11 mouse cellular contexts compared by ENCODE assay signal in genomic region chr1:161379685-161380424, GRCm38 (mm10). TPM values are rescaled to one million over a fixed set of nuclear protein-coding genes. Genes with fewer than 3 reads are reported as not detected.
A peak's percentile ranks its signal among the peaks of the same experiment; 100 is the strongest.
DNase-seq lines count a peak whose midpoint lies in the region; ATAC-seq lines count a peak whose summit lies in the region.
"Had no signal": no experiment of that assay in that cellular context is flagged by ENCODE, and none has a peak within 500 bp of the region (broad histone marks: within the 10 kb centered on the region; RNA-seq: fewer than 3 reads in every experiment).

No protein-coding gene starts in this region.

- H3K9ac ChIP-seq in heart, embryonic 11.5 days (ENCODE audit: low read depth, low read length): no peak overlapping the region
- no peak overlapping the region for H3K9ac ChIP-seq in forebrain, embryonic 14.5 days (ENCODE audit: low read length)
- H3K9ac ChIP-seq in limb, embryonic 13.5 days: no peak overlapping the region
- no peak overlapping the region for H3K9ac ChIP-seq in intestine, embryonic 16.5 days (ENCODE audit: low read depth, low read length)
- no peak overlapping the region for H3K9ac ChIP-seq in intestine, embryonic 15.5 days
- H3K9ac ChIP-seq: neural tube, embryonic 13.5 days had no signal

- no peaks in the 10 kb centered on the region for H3K36me3 ChIP-seq in heart, embryonic 11.5 days (ENCODE audit: control insufficient read depth, insufficient read depth, low read length)
- no peaks in the 10 kb centered on the region for H3K36me3 ChIP-seq in forebrain, embryonic 14.5 days (ENCODE audit: control insufficient read depth, insufficient read depth, low read length)
- H3K36me3 ChIP-seq in limb, embryonic 13.5 days: no peaks in the 10 kb centered on the region
- no peaks in the 10 kb centered on the region for H3K36me3 ChIP-seq in intestine, embryonic 16.5 days (ENCODE audit: control insufficient read depth, insufficient read depth, low read length)
- no peaks in the 10 kb centered on the region for H3K36me3 ChIP-seq in intestine, embryonic 15.5 days
- H3K36me3 ChIP-seq: neural tube, embryonic 13.5 days had no signal

- WGBS in heart, embryonic 11.5 days (ENCODE audit: insufficient replicate concordance): 35% methylated on average over 11 of the region's 11 CpGs
- 3% methylated on average over 11 of the region's 11 CpGs for WGBS in forebrain, embryonic 14.5 days
- WGBS in limb, embryonic 13.5 days: 13% methylated on average over 11 of the region's 11 CpGs
- 30% methylated on average over 11 of the region's 11 CpGs for WGBS in intestine, embryonic 16.5 days
- 29% methylated on average over 11 of the region's 11 CpGs for WGBS in intestine, embryonic 15.5 days

- no peaks in the 10 kb centered on the region for H3K9me3 ChIP-seq in heart, embryonic 11.5 days (replicated peaks; ENCODE audit: control insufficient read depth, low read length)
- no peaks in the 10 kb centered on the region for H3K9me3 ChIP-seq in forebrain, embryonic 14.5 days (replicated peaks; ENCODE audit: control insufficient read depth, low read length)
- H3K9me3 ChIP-seq in limb, embryonic 13.5 days: no peaks in the 10 kb centered on the region
- no peaks in the 10 kb centered on the region for H3K9me3 ChIP-seq in intestine, embryonic 16.5 days (ENCODE audit: control insufficient read depth, low read length)
- no peaks in the 10 kb centered on the region for H3K9me3 ChIP-seq in intestine, embryonic 15.5 days
- H3K9me3 ChIP-seq: neural tube, embryonic 13.5 days had no signal

- no peak overlapping the region for H3K4me3 ChIP-seq in heart, embryonic 11.5 days (ENCODE audit: low read depth, low read length)
- H3K4me3 ChIP-seq in forebrain, embryonic 14.5 days (ENCODE audit: low read depth, low read length): no peak overlapping the region
- no peak overlapping the region for H3K4me3 ChIP-seq in limb, embryonic 13.5 days
- H3K4me3 ChIP-seq in intestine, embryonic 16.5 days (ENCODE audit: low read length): no peak overlapping the region
- H3K4me3 ChIP-seq in intestine, embryonic 15.5 days (replicated peaks): no peak overlapping the region
- H3K4me3 ChIP-seq: neural tube, embryonic 13.5 days had no signal

- H3K27me3 ChIP-seq in heart, embryonic 11.5 days (ENCODE audit: control insufficient read depth, insufficient read depth, low read length): no peaks in the 10 kb centered on the region
- H3K27me3 ChIP-seq in forebrain, embryonic 14.5 days (replicated peaks; ENCODE audit: control insufficient read depth, insufficient read depth, low read length): no peaks in the 10 kb centered on the region
- H3K27me3 ChIP-seq in limb, embryonic 13.5 days: no peaks in the 10 kb centered on the region
- no peaks in the 10 kb centered on the region for H3K27me3 ChIP-seq in intestine, embryonic 16.5 days (replicated peaks; ENCODE audit: control insufficient read depth, insufficient read depth, low read length)
- no peaks in the 10 kb centered on the region for H3K27me3 ChIP-seq in intestine, embryonic 15.5 days (replicated peaks)
- H3K27me3 ChIP-seq: neural tube, embryonic 13.5 days had no signal

- intact Hi-C loops in heart, postnatal 10 days (cut with DNase I): no loop called here

- H3K27ac ChIP-seq in heart, embryonic 11.5 days (ENCODE audit: low read depth, low read length): no peak overlapping the region
- H3K27ac ChIP-seq in forebrain, embryonic 14.5 days (ENCODE audit: low read depth, low read length): no peak overlapping the region
- H3K27ac ChIP-seq in limb, embryonic 13.5 days: no peak overlapping the region
- H3K27ac ChIP-seq in intestine, embryonic 16.5 days (ENCODE audit: low read length): no peak overlapping the region
- H3K27ac ChIP-seq in intestine, embryonic 15.5 days: no peak overlapping the region
- H3K27ac ChIP-seq: neural tube, embryonic 13.5 days had no signal

- peak; percentile 58 to 68 for DNase-seq in heart, postnatal 10 days
- DNase-seq in R1 (ENCODE audit: low read depth, low spot score): peak; percentile 18
- DNase-seq in forebrain, embryonic 14.5 days (ENCODE audit: low spot score): peak; percentile 93
- no peak for DNase-seq in embryo, embryonic 11 days
- DNase-seq: thymus, postnatal 4 days had no signal

- H3K4me2 ChIP-seq in heart, embryonic 11.5 days: no peak overlapping the region
- H3K4me2 ChIP-seq in forebrain, embryonic 14.5 days (ENCODE audit: low read length): peak overlapping the region; percentile 24; the same call in 1 of the 2 replicates
- H3K4me2 ChIP-seq in limb, embryonic 13.5 days (replicated peaks): 0 out of 2 replicates have a peak overlapping the region, but pooled peaks have one; percentile 23
- no peak overlapping the region for H3K4me2 ChIP-seq in intestine, embryonic 16.5 days (ENCODE audit: low read depth, low read length)
- no peak overlapping the region for H3K4me2 ChIP-seq in intestine, embryonic 15.5 days (replicated peaks)
- H3K4me2 ChIP-seq: neural tube, embryonic 13.5 days had no signal

- H3K4me1 ChIP-seq in heart, embryonic 11.5 days (ENCODE audit: control insufficient read depth, insufficient read depth, low read length): no peaks in the 10 kb centered on the region
- H3K4me1 ChIP-seq in forebrain, embryonic 14.5 days (ENCODE audit: control insufficient read depth, insufficient read depth, low read length): peaks cover 12% of the 10 kb centered on the region
- H3K4me1 ChIP-seq in limb, embryonic 13.5 days: peaks cover 12% of the 10 kb centered on the region
- no peaks in the 10 kb centered on the region for H3K4me1 ChIP-seq in intestine, embryonic 16.5 days (ENCODE audit: control insufficient read depth, insufficient read depth, low read length)
- no peaks in the 10 kb centered on the region for H3K4me1 ChIP-seq in intestine, embryonic 15.5 days (replicated peaks)

- no peak for ATAC-seq in heart, embryonic 11.5 days (replicated peaks; ENCODE audit: insufficient number of reproducible peaks, low FRiP score, low TSS enrichment)
- peak; percentile 89 for ATAC-seq in forebrain, embryonic 14.5 days
- no peak for ATAC-seq in limb, embryonic 13.5 days (ENCODE audit: low FRiP score, low read depth)
- no peak for ATAC-seq in intestine, embryonic 16.5 days
- no peak for ATAC-seq in intestine, embryonic 15.5 days

RNA-seq across cellular contexts. Expression of gene Tnfsf4, which starts 15.4 kb away (rescaled TPM):
- not detected for total RNA-seq in heart, postnatal 10 days (2021)
- not detected in 2 replicates for polyA plus RNA-seq in heart, embryonic 11.5 days (2014; fragmentation: Nextera tagmentation; extraction: Ambion mirVana)
- polyA plus RNA-seq in forebrain, embryonic 14.5 days (2014; fragmentation: Nextera tagmentation; extraction: Ambion mirVana): not detected in 2 replicates
- not detected in 2 replicates for polyA plus RNA-seq in limb, embryonic 13.5 days (2015; fragmentation: Nextera tagmentation; extraction: Ambion mirVana)
- polyA plus RNA-seq in intestine, embryonic 16.5 days (2015; fragmentation: Nextera tagmentation; extraction: Ambion mirVana): not detected in 2 replicates
- polyA plus RNA-seq in intestine, embryonic 15.5 days (2015; fragmentation: Nextera tagmentation; extraction: Ambion mirVana): 0.09 TPM in 1 of 2 replicates, not detected in the other
- total RNA-seq: left cerebral cortex, postnatal 25 days had no signal
- polyA plus RNA-seq: neural tube, embryonic 13.5 days had no signal

Comparison
In these comparisons a context has a peak if more than half of its experiments do, and no peak if none do; other contexts are left out.
1. H3K4me2 ChIP-seq: peak in forebrain, embryonic 14.5 days (single experiment) and limb, embryonic 13.5 days (single experiment); none in heart, embryonic 11.5 days (single experiment), intestine, embryonic 16.5 days (single experiment) and intestine, embryonic 15.5 days (single experiment).